Mouse (Mus musculus) Patski (cell line): ENCODE data around the gene Zfp644. TPM values are rescaled to one million over a fixed set of nuclear protein-coding genes. Genes with fewer than 3 reads are reported as not detected.

Experiments
- ATAC-seq: fragments of 100-300 bp; one replicate; pipeline ENCODE4 v1.8.0; 2021
- CTCF ChIA-PET: fragments of 350-600 bp; sonication (Branson Sonifier 250); formaldehyde crosslinking; loops from one replicate; lab custom pipeline; 2022; ENCODE audit warnings: inconsistent platforms; lab: Charles Lee
- POLR2A ChIA-PET: fragments of 350-600 bp; sonication (Branson Sonifier 250); formaldehyde crosslinking; loops from one replicate; lab custom pipeline; 2022; ENCODE audit warnings: antibody characterized with exemption, inconsistent platforms; lab: Charles Lee
- DNase-seq: peaks from one replicate; pipeline ENCODE4 v3.0.0-alpha.2; 2011; ENCODE audit warnings: low read depth, low spot score
- H3K27me3 ChIP-seq: fragments of 371-371 bp; one replicate; pipeline ENCODE4 v1.5.1; 2021
- CTCF ChIP-seq: fragments of 100-300 bp; IDR thresholded peaks from one replicate; pipeline ENCODE4 v1.5.1; 2021
- in situ Hi-C: fragments of 300-500 bp; cut with MboI; formaldehyde crosslinking; loops from 3 replicates; pipeline ENCODE4 v1.11.1; 2018; ENCODE audit warnings: low pct_unique_long_range_greater_than_20kb, mixed read lengths
- polyA plus RNA-seq: library from polyadenylated mRNA; unstranded; gene quantifications from one replicate; pipeline ENCODE4 v1.2.3, GENCODE M21; 2021

Zfp644 gene
- polyA plus RNA-seq, 1 experiment from 2014 or later, result 33.8 TPM

DNA sequence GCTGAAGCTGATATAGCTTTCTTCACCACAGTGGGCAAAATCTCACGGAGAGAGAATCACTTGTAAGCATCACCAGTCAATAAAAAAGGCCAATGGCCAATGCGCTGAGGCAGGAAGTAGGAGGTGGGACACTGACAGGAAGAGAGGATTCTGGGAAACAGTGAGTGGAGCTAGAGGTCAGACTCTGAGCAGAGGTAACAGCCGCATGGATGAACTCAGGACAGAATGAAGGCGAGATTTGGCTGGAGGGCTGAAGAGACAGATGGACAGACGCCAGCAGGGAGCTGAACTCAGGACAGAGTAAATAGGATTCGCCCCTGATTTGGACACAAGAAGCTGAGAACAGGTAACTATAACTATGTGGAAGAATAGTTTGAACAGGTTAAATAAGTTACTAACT is 92.0 kb downstream of the Zfp644 start:
- H3K27me3 ChIP-seq, result no peaks in the 10 kb centered on the region
- ChIA-PET POLR2A (interaction anchor here (0.7 to 0.8 kb wide), 2 partner anchors 10 to 23 kb away, joined by 3 read pairs; no protein-coding TSS in a partner anchor), CTCF (interaction anchor here (1.1 kb wide), 1 partner anchor 9 kb away, joined by 3 read pairs; no protein-coding TSS in a partner anchor)
- no peak for ATAC-seq
- TF ChIP-seq CTCF, result no peak
- in situ Hi-C loops, result no loop called here
- DNase-seq, result no peak

DNA sequence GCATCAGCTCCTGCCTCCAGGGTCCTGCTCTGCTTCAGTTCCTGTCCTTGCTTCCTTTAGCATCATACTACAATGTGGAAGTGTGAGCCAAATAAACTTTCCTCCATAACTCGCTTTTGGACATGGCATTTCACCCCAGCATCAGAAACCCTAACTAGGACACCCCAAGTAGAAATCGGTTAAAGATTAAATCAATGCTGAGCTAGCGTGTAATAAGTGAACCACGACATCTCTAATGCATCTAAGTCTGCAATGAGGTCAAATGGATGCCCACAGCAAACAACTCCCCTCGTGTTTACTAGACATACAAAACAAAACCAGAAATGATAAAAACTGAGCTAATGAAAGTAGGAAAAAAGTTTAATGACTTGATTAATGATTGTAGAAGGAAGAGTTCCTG is 92.7 kb downstream of the Zfp644 start:
- ChIA-PET CTCF (interaction anchor here (1.1 kb wide), 1 partner anchor 10 kb away, joined by 3 read pairs; no protein-coding TSS in a partner anchor), POLR2A (interaction anchor here (0.6 to 0.8 kb wide), 3 partner anchors 9 to 201 kb away, joined by 3 read pairs; no protein-coding TSS in a partner anchor)
- TF ChIP-seq CTCF, result no peak
- ATAC-seq (no peak), DNase-seq (no peak)
- H3K27me3 ChIP-seq, result no peaks in the 10 kb centered on the region
- in situ Hi-C loops, result no loop called here

DNA sequence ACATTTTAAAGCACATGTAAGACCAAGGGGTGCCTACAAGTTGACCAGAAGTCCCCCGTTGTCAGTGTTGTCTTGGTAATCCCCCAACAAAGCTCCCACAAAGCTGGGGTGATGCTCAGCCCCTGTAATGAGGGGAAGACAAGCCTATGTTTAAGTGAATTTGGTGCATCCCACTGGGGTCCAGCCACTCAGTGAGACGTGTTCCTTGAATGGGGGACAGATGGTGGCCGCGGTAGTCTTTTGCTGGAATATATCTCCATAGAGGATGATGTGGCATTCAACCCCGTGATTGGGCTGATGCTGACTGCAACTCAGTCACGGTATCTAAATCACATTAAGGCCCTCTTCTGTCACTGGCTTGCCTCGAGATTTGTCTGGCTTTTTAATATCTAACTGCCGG is 97.6 kb downstream of the Zfp644 start:
- in situ Hi-C loops, result no loop called here
- POLR2A ChIA-PET, result no interaction called here
- ATAC-seq (no peak), DNase-seq (no peak)
- TF ChIP-seq CTCF, result no peak
- CTCF ChIA-PET, result no interaction called here
- no peaks in the 10 kb centered on the region for H3K27me3 ChIP-seq

DNA sequence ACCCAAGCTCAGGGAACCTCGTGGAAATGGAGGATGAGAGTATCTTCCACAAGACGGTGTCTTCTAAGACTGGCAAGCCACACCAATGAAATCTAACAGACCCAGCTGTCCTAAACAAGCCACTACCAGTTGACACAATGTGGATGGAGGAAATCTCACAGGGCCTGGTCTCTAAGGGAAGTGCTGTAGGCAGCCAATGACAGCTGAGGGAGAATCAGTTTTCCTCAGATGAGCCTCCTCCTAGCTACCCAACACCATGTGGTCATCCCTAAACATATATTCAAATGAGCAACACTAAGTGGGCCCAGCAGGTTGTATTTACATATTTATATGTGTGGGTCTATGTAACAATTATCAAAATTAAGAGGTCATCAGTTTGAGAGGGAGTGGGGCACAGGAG is 99.6 kb downstream of the Zfp644 start:
- ChIA-PET CTCF (interaction anchor here (1.6 kb wide), 1 partner anchor 44 kb away, joined by 3 read pairs; no protein-coding TSS in a partner anchor), POLR2A (no interaction called here)
- no peaks in the 10 kb centered on the region for H3K27me3 ChIP-seq
- TF ChIP-seq CTCF, result no peak
- DNase-seq (no peak), ATAC-seq (no peak)
- in situ Hi-C loops, result no loop called here

DNA sequence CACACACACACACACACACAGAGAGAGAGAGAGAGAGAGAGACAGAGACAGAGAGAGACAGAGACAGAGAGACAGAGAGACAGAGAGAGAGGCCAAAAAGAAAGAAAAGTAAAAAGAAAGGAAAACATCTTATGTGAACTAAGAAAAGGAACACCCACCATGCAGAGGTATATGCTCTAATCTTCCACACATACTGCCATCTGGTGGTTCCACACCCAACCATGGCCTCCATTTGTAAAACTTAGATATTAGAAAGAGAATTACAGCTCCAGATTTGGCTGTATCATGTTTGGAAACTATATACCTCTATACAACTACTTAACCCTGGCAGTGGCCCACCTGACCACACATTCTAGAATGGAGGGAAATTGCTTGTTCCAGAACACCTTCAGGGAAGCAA is 102.7 kb downstream of the Zfp644 start:
- in situ Hi-C loops, result no loop called here
- CTCF ChIA-PET, result no interaction called here
- H3K27me3 ChIP-seq, result no peaks in the 10 kb centered on the region
- POLR2A ChIA-PET, result interaction anchor here (1.0 kb wide), 1 partner anchor 10 kb away, joined by 3 read pairs; no protein-coding TSS in a partner anchor
- peak; percentile 23 for TF ChIP-seq CTCF
- DNase-seq (no peak), ATAC-seq (no peak)

DNA sequence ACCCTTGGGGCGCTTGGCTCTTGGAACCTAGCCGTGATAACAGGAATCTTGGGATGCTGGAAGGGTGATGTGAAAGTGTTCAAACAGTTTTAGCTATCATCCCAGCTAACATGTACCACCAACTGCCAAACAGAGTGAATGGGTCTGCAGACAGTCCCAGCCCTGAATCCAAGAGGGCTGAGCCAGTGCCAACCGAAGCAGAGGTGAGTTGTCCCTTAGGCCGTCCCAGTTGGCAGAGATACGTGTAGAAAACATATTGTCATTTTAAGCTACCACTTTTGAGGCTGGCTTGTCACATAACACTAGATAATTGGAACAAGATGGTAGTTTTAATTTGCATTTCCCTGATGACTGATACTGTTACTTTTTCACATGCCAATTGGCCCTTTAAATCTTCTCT is 106.4 kb downstream of the Zfp644 start:
- in situ Hi-C loops, result no loop called here
- POLR2A ChIA-PET, result no interaction called here
- ATAC-seq, result no peak
- no peaks in the 10 kb centered on the region for H3K27me3 ChIP-seq
- DNase-seq, result no peak
- TF ChIP-seq CTCF, result no peak
- CTCF ChIA-PET, result interaction anchor here (1.3 to 1.8 kb wide), 2 partner anchors 13 to 18 kb away, joined by 3 to 6 read pairs; partner anchors contain the start of gene Gm17304

DNA sequence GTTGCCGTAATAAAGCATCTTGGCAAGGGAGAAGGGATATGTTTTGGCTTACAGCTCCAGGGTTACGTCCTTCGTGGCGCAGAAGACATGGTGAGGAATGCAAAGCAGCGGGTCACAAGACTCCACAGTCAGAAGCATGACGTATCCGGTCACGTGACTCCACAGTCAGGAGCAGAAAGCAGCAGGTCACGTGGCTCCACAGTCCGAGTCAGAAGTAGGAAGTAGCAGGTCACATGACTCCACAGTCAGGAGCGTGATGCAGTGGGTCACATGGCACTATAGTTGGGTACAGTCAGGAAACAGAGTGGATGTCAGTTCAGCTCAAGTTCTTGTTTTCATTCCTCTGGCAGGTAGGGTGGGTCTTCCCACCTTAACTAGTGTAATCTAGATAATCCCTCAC is 107.4 kb downstream of the Zfp644 start:
- no peaks in the 10 kb centered on the region for H3K27me3 ChIP-seq
- POLR2A ChIA-PET, result no interaction called here
- CTCF ChIA-PET, result interaction anchor here (1.8 kb wide), 1 partner anchor 11 kb away, joined by 6 read pairs; no protein-coding TSS in a partner anchor
- ATAC-seq, result no peak
- in situ Hi-C loops, result no loop called here
- no peak for DNase-seq
- TF ChIP-seq CTCF, result no peak

DNA sequence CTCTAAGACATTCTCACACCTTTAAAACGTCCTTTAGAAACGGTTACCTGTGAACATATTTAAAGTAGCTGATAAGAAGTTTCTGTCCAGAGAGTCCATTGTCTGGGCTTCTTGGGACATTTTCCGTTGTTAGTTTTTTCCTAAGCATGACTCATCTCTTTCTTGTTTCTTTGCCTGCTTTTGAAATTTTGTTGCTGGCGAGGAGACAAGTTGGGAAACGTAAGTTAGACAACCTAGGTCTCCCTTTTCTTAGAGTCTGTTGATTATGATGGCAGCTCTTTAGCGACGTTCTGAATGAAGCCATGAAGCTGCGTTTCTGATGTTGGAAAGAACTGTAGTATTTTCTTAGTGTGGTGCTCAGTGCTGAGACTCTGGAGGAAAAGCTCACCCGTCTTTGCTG is 108.1 kb downstream of the Zfp644 start:
- no peak for ATAC-seq
- TF ChIP-seq CTCF, result no peak
- POLR2A ChIA-PET, result no interaction called here
- CTCF ChIA-PET, result no interaction called here
- no peak for DNase-seq
- no peaks in the 10 kb centered on the region for H3K27me3 ChIP-seq
- in situ Hi-C loops, result no loop called here

DNA sequence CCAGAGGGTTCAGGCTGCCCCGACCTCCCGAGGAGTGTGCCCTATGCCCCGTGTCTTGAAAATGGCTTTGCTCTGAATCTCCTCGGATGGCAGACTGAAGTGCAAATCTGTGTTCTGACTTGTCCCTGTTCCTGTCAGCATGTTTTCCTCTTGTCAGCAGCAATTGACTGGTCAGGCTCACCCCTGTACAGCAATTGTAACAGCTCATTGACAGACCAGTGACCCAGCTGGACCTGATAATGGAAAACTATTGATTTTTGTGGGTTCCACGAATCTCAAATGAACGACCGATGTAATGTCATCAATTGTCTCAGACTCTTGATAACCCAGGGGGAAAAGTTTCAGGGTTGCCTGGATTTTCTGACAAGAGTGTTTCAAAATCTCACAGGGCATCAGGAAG is 116.1 kb downstream of the Zfp644 start:
- DNase-seq, result no peak
- ChIA-PET CTCF (interaction anchor here (1.0 kb wide), 1 partner anchor 118 kb away, joined by 3 read pairs; no protein-coding TSS in a partner anchor), POLR2A (no interaction called here)
- TF ChIP-seq CTCF, result no peak
- H3K27me3 ChIP-seq, result no peaks in the 10 kb centered on the region
- in situ Hi-C loops, result no loop called here
- no peak for ATAC-seq

DNA sequence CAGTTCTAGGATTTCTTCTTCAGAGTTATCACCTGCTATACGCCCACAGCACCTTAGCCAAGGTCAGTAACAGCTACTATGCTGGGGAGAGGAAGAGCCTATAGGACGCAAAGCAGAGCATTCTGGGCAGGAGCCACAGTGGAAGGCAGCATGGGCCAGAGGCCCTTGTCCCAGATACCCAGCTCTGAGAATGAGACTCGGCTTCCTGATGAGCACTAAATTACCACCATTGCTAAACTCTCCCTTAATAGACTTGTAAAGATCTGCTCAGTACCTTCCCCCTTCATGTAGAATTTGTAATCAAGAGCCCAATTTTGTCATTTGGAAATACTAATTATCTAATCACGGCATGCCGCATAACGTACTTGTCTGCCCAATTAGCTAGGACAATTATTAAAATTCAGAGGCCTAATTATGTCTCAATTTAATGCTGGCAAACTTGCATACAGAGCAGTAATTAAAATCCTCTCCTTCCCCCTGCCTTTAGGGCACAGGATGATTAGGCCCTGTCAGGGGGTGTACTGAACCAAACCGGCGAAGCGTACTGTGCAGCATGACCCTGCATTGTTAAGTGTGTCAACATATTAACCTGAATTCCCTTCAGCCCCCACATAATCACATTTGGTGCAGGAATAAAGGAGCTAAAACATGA is 119.7 kb downstream of the Zfp644 start:
- CTCF ChIA-PET, result interaction anchor here (1.4 to 1.8 kb wide), 2 partner anchors 13 to 71 kb away, joined by 3 to 6 read pairs; no protein-coding TSS in a partner anchor
- DNase-seq, result no peak
- ATAC-seq, result no peak
- no peak for TF ChIP-seq CTCF
- POLR2A ChIA-PET, result no interaction called here
- peaks cover 20% of the 10 kb centered on the region for H3K27me3 ChIP-seq
- in situ Hi-C loops, result no loop called here

DNA sequence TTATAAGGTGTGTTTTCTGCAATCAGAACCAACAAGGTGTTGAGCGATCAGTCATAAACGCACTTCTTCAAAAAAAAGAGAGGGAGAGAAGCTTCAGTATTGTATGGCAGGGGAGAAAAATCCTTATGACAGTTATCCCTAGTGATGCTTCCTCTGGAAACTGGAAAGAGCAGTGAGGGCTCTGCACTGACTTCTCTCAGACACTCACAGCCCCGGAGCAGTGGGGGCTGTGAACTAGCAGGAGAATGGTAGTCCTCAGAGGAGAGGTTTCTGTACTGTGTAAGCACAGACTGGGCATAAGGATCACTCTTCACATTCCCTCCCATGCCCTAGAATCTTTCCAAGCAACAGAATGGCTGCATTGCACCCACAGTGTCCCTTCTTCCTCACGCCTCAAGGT is 122.0 kb downstream of the Zfp644 start:
- DNase-seq, result no peak
- ATAC-seq, result no peak
- ChIA-PET CTCF (no interaction called here), POLR2A (no interaction called here)
- no peak for TF ChIP-seq CTCF
- peaks cover 20% of the 10 kb centered on the region for H3K27me3 ChIP-seq
- in situ Hi-C loops, result no loop called here
